ENCODE assay signal across 19 mouse cellular contexts in the genomic region with DNA sequence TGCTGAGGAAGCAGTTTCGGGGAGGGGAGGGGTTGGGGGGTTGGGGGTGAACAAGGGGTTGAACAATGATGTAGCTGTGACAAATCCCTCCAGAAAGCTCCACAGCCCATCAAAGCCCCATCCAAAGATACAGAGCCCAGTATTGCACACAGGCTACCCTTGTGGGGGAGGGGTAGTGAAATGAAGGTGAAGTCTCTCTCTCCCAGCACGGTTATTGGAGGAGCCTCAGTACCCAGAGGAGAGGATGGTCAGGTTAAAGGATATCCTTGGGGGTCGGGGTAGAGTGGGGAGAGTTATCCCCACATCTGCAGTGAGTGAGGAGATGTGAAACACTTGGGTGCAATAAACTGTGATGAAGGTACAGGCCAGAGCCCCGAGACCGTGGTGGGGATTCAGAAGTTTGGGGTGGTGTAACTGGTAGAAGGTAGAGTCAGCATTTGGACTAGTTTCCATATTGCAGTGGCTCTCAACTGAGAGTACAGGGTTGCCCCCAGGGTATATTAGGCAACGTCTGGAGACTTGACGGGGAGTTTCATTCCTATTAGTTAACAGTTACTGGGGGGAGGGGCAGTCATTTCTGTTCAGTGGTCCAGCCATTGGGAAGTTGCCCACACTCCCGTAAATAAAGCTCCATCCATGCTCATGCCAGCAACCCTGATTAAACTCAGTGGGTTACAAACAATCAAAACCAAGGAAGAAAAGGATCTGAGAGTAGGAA. TPM values are rescaled to one million over a fixed set of nuclear protein-coding genes. Genes with fewer than 3 reads are reported as not detected.
DNase-seq lines count a peak whose midpoint lies in the region; ATAC-seq and TF ChIP-seq lines count a peak whose summit lies in the region.
"Had no signal": no experiment of that assay in that cellular context is flagged by ENCODE, and none has a peak within 500 bp of the region (broad histone marks: within the 10 kb centered on the region; RNA-seq: fewer than 3 reads in every experiment).

No protein-coding gene starts in this region.

- H3K27me3 ChIP-seq in forebrain, embryonic 14.5 days (replicated peaks; ENCODE audit: control insufficient read depth, insufficient read depth, low read length), result no peaks in the 10 kb centered on the region
- H3K27me3 ChIP-seq in forebrain, embryonic 10.5 days (ENCODE audit: poor library complexity, severe bottlenecking), result no peaks in the 10 kb centered on the region
- H3K27me3 ChIP-seq in lung, embryonic 16.5 days (ENCODE audit: control insufficient read depth, insufficient read depth, low read depth, low read length), result no peaks in the 10 kb centered on the region
- H3K27me3 ChIP-seq in lung, postnatal 0 days (replicated peaks; ENCODE audit: insufficient read depth, low read length), result no peaks in the 10 kb centered on the region
- no peaks in the 10 kb centered on the region for H3K27me3 ChIP-seq in forebrain, embryonic 15.5 days
- no peaks in the 10 kb centered on the region for H3K27me3 ChIP-seq in limb, embryonic 13.5 days
- H3K27me3 ChIP-seq: kidney, embryonic 15.5 days had no signal

- no peaks in the 10 kb centered on the region for H3K9me3 ChIP-seq in forebrain, embryonic 14.5 days (replicated peaks; ENCODE audit: control insufficient read depth, low read length)
- 0 out of 2 replicates have a peak, but pooled peaks cover 8% of the 10 kb centered on the region for H3K9me3 ChIP-seq in forebrain, embryonic 10.5 days
- no peaks in the 10 kb centered on the region for H3K9me3 ChIP-seq in lung, embryonic 16.5 days (ENCODE audit: control insufficient read depth, low read length)
- no peaks in the 10 kb centered on the region for H3K9me3 ChIP-seq in lung, postnatal 0 days (ENCODE audit: low read length)
- no peaks in the 10 kb centered on the region for H3K9me3 ChIP-seq in forebrain, embryonic 15.5 days
- no peaks in the 10 kb centered on the region for H3K9me3 ChIP-seq in limb, embryonic 13.5 days
- H3K9me3 ChIP-seq: kidney, embryonic 15.5 days had no signal

- TF ChIP-seq CTCF in lung, postnatal 0 days (IDR thresholded peaks at IDR 0.05), result no peak

- no peaks in the 10 kb centered on the region for H3K36me3 ChIP-seq in forebrain, embryonic 14.5 days (ENCODE audit: control insufficient read depth, insufficient read depth, low read length)
- peaks cover 38% of the 10 kb centered on the region for H3K36me3 ChIP-seq in forebrain, embryonic 10.5 days (replicated peaks)
- H3K36me3 ChIP-seq in lung, embryonic 16.5 days (ENCODE audit: control insufficient read depth, insufficient read depth, low read length), result no peaks in the 10 kb centered on the region
- no peaks in the 10 kb centered on the region for H3K36me3 ChIP-seq in lung, postnatal 0 days (ENCODE audit: insufficient read depth, low read length)
- H3K36me3 ChIP-seq in forebrain, embryonic 15.5 days, result no peaks in the 10 kb centered on the region
- H3K36me3 ChIP-seq in limb, embryonic 13.5 days, result peaks cover 24% of the 10 kb centered on the region

- peaks cover 2% of the 10 kb centered on the region; the same call in 1 of the 2 replicates for H3K4me1 ChIP-seq in forebrain, embryonic 14.5 days (ENCODE audit: control insufficient read depth, insufficient read depth, low read length)
- H3K4me1 ChIP-seq in forebrain, embryonic 10.5 days, result peaks cover 25% of the 10 kb centered on the region
- H3K4me1 ChIP-seq in lung, embryonic 16.5 days (replicated peaks; ENCODE audit: control insufficient read depth, insufficient read depth, low read length), result peaks cover 4% of the 10 kb centered on the region; the same call in 1 of the 2 replicates
- no peaks in the 10 kb centered on the region for H3K4me1 ChIP-seq in lung, postnatal 0 days (ENCODE audit: insufficient read depth, low read depth, low read length)
- H3K4me1 ChIP-seq in forebrain, embryonic 15.5 days, result peaks cover 5% of the 10 kb centered on the region
- H3K4me1 ChIP-seq in limb, embryonic 13.5 days, result peaks cover 25% of the 10 kb centered on the region

- no peak overlapping the region for H3K9ac ChIP-seq in forebrain, embryonic 14.5 days (ENCODE audit: low read length)
- no peak overlapping the region for H3K9ac ChIP-seq in lung, embryonic 16.5 days (ENCODE audit: low read length)
- H3K9ac ChIP-seq in lung, postnatal 0 days (replicated peaks; ENCODE audit: low read depth), result no peak overlapping the region
- no peak overlapping the region for H3K9ac ChIP-seq in forebrain, embryonic 15.5 days (replicated peaks)
- no peak overlapping the region for H3K9ac ChIP-seq in limb, embryonic 13.5 days
- H3K9ac ChIP-seq: kidney, embryonic 15.5 days had no signal

- no peak for TF ChIP-seq EP300 in lung, postnatal 0 days (IDR thresholded peaks at IDR 0.05)

- WGBS in forebrain, embryonic 14.5 days, result 57% methylated on average over 8 of the region's 8 CpGs
- 70% methylated on average over 8 of the region's 8 CpGs for WGBS in forebrain, embryonic 10.5 days
- 70% methylated on average over 8 of the region's 8 CpGs for WGBS in lung, embryonic 16.5 days
- 81% methylated on average over 8 of the region's 8 CpGs for WGBS in lung, postnatal 0 days
- WGBS in forebrain, embryonic 15.5 days, result 63% methylated on average over 8 of the region's 8 CpGs
- WGBS in limb, embryonic 13.5 days, result 56% methylated on average over 8 of the region's 8 CpGs

- ATAC-seq in forebrain, embryonic 14.5 days, result peak; percentile 50
- ATAC-seq in lung, embryonic 16.5 days (ENCODE audit: low read depth), result 0 out of 2 replicates have a peak, but pooled peaks have one; percentile 21
- ATAC-seq in lung, postnatal 0 days, result no peak
- peak; percentile 67 for ATAC-seq in forebrain, embryonic 15.5 days (replicated peaks)
- ATAC-seq in limb, embryonic 13.5 days (ENCODE audit: low FRiP score, low read depth), result 0 out of 2 replicates have a peak, but pooled peaks have one; percentile 19

- no peak overlapping the region for H3K4me2 ChIP-seq in forebrain, embryonic 14.5 days (ENCODE audit: low read length)
- H3K4me2 ChIP-seq in lung, embryonic 16.5 days (ENCODE audit: low read depth, low read length), result no peak overlapping the region
- no peak overlapping the region for H3K4me2 ChIP-seq in lung, postnatal 0 days (replicated peaks; ENCODE audit: low read depth, low read length)
- H3K4me2 ChIP-seq in forebrain, embryonic 15.5 days (replicated peaks), result no peak overlapping the region
- 0 out of 2 replicates have a peak overlapping the region, but pooled peaks have one; percentile 5 for H3K4me2 ChIP-seq in limb, embryonic 13.5 days (replicated peaks)
- H3K4me2 ChIP-seq: kidney, embryonic 15.5 days had no signal

- DNase-seq in forebrain, embryonic 14.5 days (ENCODE audit: low spot score), result peak; percentile 46
- no peak for DNase-seq in forebrain, embryonic 10.5 days (ENCODE audit: extremely low spot score, low spot score)
- DNase-seq in lung, postnatal 0 days (ENCODE audit: low spot score), result no peak
- no peak for DNase-seq in right cerebral cortex, adult 2 months (ENCODE audit: low spot score in 2 of 2)
- no peak for DNase-seq in frontal cortex, adult 2 months (ENCODE audit: extremely low spot score in 1 of 2, low spot score in 1 of 2)
- DNase-seq: adrenal gland, postnatal 10 days; cerebellum, adult 11-12 months; cerebellum, postnatal 25 days; gastrocnemius, postnatal 10 days; heart, adult 2 months; liver; lung, adult 18-20 months; lung, postnatal 36 days; thymus, postnatal 36 days had no signal

- H3K27ac ChIP-seq in forebrain, embryonic 14.5 days (ENCODE audit: low read depth, low read length), result no peak overlapping the region
- no peak overlapping the region for H3K27ac ChIP-seq in forebrain, embryonic 10.5 days
- H3K27ac ChIP-seq in lung, embryonic 16.5 days (ENCODE audit: low read length), result no peak overlapping the region
- H3K27ac ChIP-seq in lung, postnatal 0 days (ENCODE audit: low read length), result no peak overlapping the region
- H3K27ac ChIP-seq in forebrain, embryonic 15.5 days (replicated peaks), result no peak overlapping the region
- no peak overlapping the region for H3K27ac ChIP-seq in limb, embryonic 13.5 days
- H3K27ac ChIP-seq: heart, adult 2 months; kidney, embryonic 15.5 days had no signal

- no peak overlapping the region for H3K4me3 ChIP-seq in forebrain, embryonic 14.5 days (ENCODE audit: low read depth, low read length)
- H3K4me3 ChIP-seq in forebrain, embryonic 10.5 days, result no peak overlapping the region
- no peak overlapping the region for H3K4me3 ChIP-seq in lung, embryonic 16.5 days (ENCODE audit: low read length)
- H3K4me3 ChIP-seq in lung, postnatal 0 days (ENCODE audit: low read depth, low read length), result no peak overlapping the region
- no peak overlapping the region for H3K4me3 ChIP-seq in forebrain, embryonic 15.5 days
- no peak overlapping the region for H3K4me3 ChIP-seq in limb, embryonic 13.5 days
- H3K4me3 ChIP-seq: heart, adult 2 months; kidney, embryonic 15.5 days; myocyte had no signal

RNA-seq across cellular contexts. Expression of a gene that starts 37.1 kb away (rescaled TPM):
- polyA plus RNA-seq in forebrain, embryonic 14.5 days (2014; fragmentation: Nextera tagmentation; extraction: Ambion mirVana), result 46.9 and 50.9 TPM in 2 replicates
- 36.0 and 42.6 TPM in 2 replicates for polyA plus RNA-seq in forebrain, embryonic 10.5 days (2016; fragmentation: Nextera tagmentation; extraction: Ambion mirVana)
- 16.8 and 17.6 TPM in 2 replicates for polyA plus RNA-seq in lung, embryonic 16.5 days (2015; fragmentation: Nextera tagmentation; extraction: Ambion mirVana)
- 4.7 and 5.1 TPM in 2 replicates for polyA plus RNA-seq in lung, postnatal 0 days (2015; fragmentation: Nextera tagmentation; extraction: Ambion mirVana)
- polyA plus RNA-seq in forebrain, embryonic 15.5 days (2015; fragmentation: Nextera tagmentation; extraction: Ambion mirVana), result 52.9 and 53.8 TPM in 2 replicates
- polyA plus RNA-seq in limb, embryonic 13.5 days (2015; fragmentation: Nextera tagmentation; extraction: Ambion mirVana), result 34.3 and 34.6 TPM in 2 replicates
- polyA plus RNA-seq in frontal cortex, adult 2 months (2012; rRNA removed), result 10.7 TPM in 2 replicates
